Mouse (Mus musculus): ENCODE measurements around the gene Olfr512. TPM values are rescaled to one million over a fixed set of nuclear protein-coding genes. Genes with fewer than 3 reads are reported as not detected.

The Olfr512 gene
- polyA plus RNA-seq (2015; fragmentation: Nextera tagmentation; extraction: Ambion mirVana), result not detected in 2 replicates

GRCm38 (mm10) chr7:108713020-108713419 lies at the start of gene Olfr512:
Gene Olfr512 (plus strand): TSS chr7:108713320.
- H3K4me1 ChIP-seq (ENCODE audit: insufficient read depth, low read depth, low read length), result no peaks in the 10 kb centered on the region
- H3K27me3 ChIP-seq (replicated peaks; ENCODE audit: insufficient read depth, low read length), result no peaks in the 10 kb centered on the region
- no peaks in the 10 kb centered on the region for H3K9me3 ChIP-seq (ENCODE audit: low read length)
- H3K9ac ChIP-seq (replicated peaks; ENCODE audit: low read depth), result no peak within 1 kb of the TSS
- TF ChIP-seq EP300 (IDR thresholded peaks at IDR 0.05) (no peak), CTCF (IDR thresholded peaks at IDR 0.05) (no peak)
- no peaks in the 10 kb centered on the region for H3K36me3 ChIP-seq (ENCODE audit: insufficient read depth, low read length)
- ATAC-seq (no peak), DNase-seq (ENCODE audit: low spot score) (no peak)
- H3K4me2 ChIP-seq (replicated peaks; ENCODE audit: low read depth, low read length), result no peak within 1 kb of the TSS
- H3K27ac ChIP-seq (ENCODE audit: low read length), result no peak within 1 kb of the TSS
- H3K4me3 ChIP-seq (ENCODE audit: low read depth, low read length), result no peak within 1 kb of the TSS

DNA sequence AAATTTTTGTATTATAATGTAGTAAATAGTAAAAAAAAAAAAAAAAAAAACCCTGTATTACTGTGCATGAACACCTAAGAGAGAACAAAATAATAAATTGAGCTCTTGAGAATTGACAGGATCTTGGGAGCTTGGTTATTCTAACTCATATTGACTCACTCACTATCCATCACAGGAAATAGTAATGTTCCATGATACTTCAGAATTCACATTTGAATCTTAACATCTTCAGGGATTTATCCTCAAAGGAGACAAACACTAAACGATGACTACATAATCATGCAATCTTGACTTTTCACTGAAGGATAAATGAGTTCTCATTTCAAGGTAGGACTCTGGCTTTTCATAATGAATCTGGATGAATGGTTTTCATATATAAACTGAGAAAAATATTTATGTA lies 47.0 kb upstream of the Olfr512 start, which contains the start of gene Olfr510:
TSS of gene Olfr510 (plus strand) at position 301 of the 400 bp plus-strand sequence.
- TF ChIP-seq CTCF (IDR thresholded peaks at IDR 0.05) (no peak), EP300 (IDR thresholded peaks at IDR 0.05) (no peak)
- Histone ChIP-seq H3K4me1 (ENCODE audit: insufficient read depth, low read depth, low read length) (no peaks in the 10 kb centered on the region), H3K4me3 (ENCODE audit: low read depth, low read length) (no peak within 1 kb of the TSS), H3K4me2 (replicated peaks; ENCODE audit: low read depth, low read length) (no peak within 1 kb of the TSS), H3K27ac (ENCODE audit: low read length) (no peak within 1 kb of the TSS), H3K27me3 (replicated peaks; ENCODE audit: insufficient read depth, low read length) (no peaks in the 10 kb centered on the region), H3K36me3 (ENCODE audit: insufficient read depth, low read length) (no peaks in the 10 kb centered on the region), H3K9me3 (ENCODE audit: low read length) (no peaks in the 10 kb centered on the region), H3K9ac (replicated peaks; ENCODE audit: low read depth) (no peak within 1 kb of the TSS)
- DNase-seq (ENCODE audit: low spot score), result no peak
- 88% methylated on average over 1 of the region's 1 CpGs for WGBS
- ATAC-seq, result no peak

DNA sequence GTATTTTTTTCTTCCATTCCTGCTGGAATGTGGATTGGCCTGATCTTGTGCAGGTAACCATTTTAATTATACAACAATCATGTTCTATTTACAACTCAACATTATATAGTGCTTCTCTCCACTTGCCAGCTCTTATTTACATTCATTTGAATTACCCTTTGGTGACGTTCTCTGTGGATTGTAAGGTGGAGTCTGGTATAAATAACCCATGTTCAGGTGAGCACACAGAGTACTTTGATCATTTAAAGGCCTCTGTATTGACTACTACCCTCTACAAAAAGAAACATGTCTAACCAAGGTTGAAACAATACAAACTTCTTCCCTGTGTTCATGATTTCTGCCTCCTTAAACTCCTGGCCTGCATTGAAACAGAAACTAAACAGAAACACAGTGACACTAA lies 42.1 kb upstream of the Olfr512 start:
- Histone ChIP-seq H3K9ac (replicated peaks; ENCODE audit: low read depth) (no peak overlapping the region), H3K27me3 (replicated peaks; ENCODE audit: insufficient read depth, low read length) (no peaks in the 10 kb centered on the region), H3K36me3 (ENCODE audit: insufficient read depth, low read length) (no peaks in the 10 kb centered on the region), H3K4me1 (ENCODE audit: insufficient read depth, low read depth, low read length) (no peaks in the 10 kb centered on the region), H3K27ac (ENCODE audit: low read length) (no peak overlapping the region), H3K4me2 (replicated peaks; ENCODE audit: low read depth, low read length) (no peak overlapping the region), H3K9me3 (ENCODE audit: low read length) (no peaks in the 10 kb centered on the region), H3K4me3 (ENCODE audit: low read depth, low read length) (no peak overlapping the region)
- WGBS, result 48% methylated on average over 1 of the region's 1 CpGs
- ATAC-seq (no peak), DNase-seq (ENCODE audit: low spot score) (no peak)
- TF ChIP-seq EP300 (IDR thresholded peaks at IDR 0.05) (no peak), CTCF (IDR thresholded peaks at IDR 0.05) (no peak)

GRCm38 (mm10) chr7:108678886-108679285 lies 34.2 kb upstream of the Olfr512 start:
- 74% methylated on average over 4 of the region's 4 CpGs for WGBS
- Histone ChIP-seq H3K36me3 (ENCODE audit: insufficient read depth, low read length) (no peaks in the 10 kb centered on the region), H3K9me3 (ENCODE audit: low read length) (no peaks in the 10 kb centered on the region; the same call in 1 of the 2 replicates), H3K9ac (replicated peaks; ENCODE audit: low read depth) (no peak overlapping the region), H3K4me2 (replicated peaks; ENCODE audit: low read depth, low read length) (no peak overlapping the region), H3K27me3 (replicated peaks; ENCODE audit: insufficient read depth, low read length) (no peaks in the 10 kb centered on the region), H3K27ac (ENCODE audit: low read length) (no peak overlapping the region), H3K4me3 (ENCODE audit: low read depth, low read length) (no peak overlapping the region), H3K4me1 (ENCODE audit: insufficient read depth, low read depth, low read length) (no peaks in the 10 kb centered on the region)
- DNase-seq (ENCODE audit: low spot score) (no peak), ATAC-seq (no peak)
- TF ChIP-seq CTCF (IDR thresholded peaks at IDR 0.05), result no peak
- no peak for TF ChIP-seq EP300 (IDR thresholded peaks at IDR 0.05)

GRCm38 (mm10) chr7:108750673-108751072 lies 37.6 kb downstream of the Olfr512 start, which contains the start of gene Olfr513:
Gene Olfr513 (plus strand): TSS chr7:108750973.
- no peaks in the 10 kb centered on the region for H3K9me3 ChIP-seq (ENCODE audit: low read length)
- H3K4me2 ChIP-seq (replicated peaks; ENCODE audit: low read depth, low read length), result no peak within 1 kb of the TSS
- H3K4me1 ChIP-seq (ENCODE audit: insufficient read depth, low read depth, low read length), result no peaks in the 10 kb centered on the region
- no peak within 1 kb of the TSS for H3K27ac ChIP-seq (ENCODE audit: low read length)
- TF ChIP-seq EP300 (IDR thresholded peaks at IDR 0.05), result no peak
- TF ChIP-seq CTCF (IDR thresholded peaks at IDR 0.05), result no peak
- H3K4me3 ChIP-seq (ENCODE audit: low read depth, low read length), result no peak within 1 kb of the TSS
- no peaks in the 10 kb centered on the region for H3K36me3 ChIP-seq (ENCODE audit: insufficient read depth, low read length)
- no peak for ATAC-seq
- 46% methylated on average over 1 of the region's 1 CpGs for WGBS
- no peaks in the 10 kb centered on the region for H3K27me3 ChIP-seq (replicated peaks; ENCODE audit: insufficient read depth, low read length)
- H3K9ac ChIP-seq (replicated peaks; ENCODE audit: low read depth), result no peak within 1 kb of the TSS
- DNase-seq (ENCODE audit: low spot score), result no peak

DNA sequence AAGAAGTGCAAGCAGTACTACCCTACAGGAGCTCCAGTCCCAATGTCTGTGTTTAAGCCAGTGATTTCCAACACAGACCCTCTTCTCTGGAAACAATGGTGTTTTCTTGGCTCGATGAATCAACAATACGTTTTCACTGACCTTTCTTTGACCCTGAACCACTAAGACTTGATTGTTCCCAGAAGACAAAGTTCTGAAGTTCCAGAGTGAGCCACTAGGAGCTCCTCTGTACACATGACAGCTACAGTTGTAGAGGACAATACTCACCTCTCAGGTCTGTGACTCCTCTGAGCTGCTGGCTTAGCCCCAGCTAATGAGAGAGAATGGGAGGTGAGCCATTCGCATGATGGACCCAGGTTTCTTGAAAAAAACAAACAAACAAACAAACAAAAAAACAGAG lies 47.3 kb downstream of the Olfr512 start:
- Histone ChIP-seq H3K4me3 (ENCODE audit: low read depth, low read length) (no peak overlapping the region), H3K9ac (replicated peaks; ENCODE audit: low read depth) (no peak overlapping the region), H3K4me2 (replicated peaks; ENCODE audit: low read depth, low read length) (no peak overlapping the region), H3K36me3 (ENCODE audit: insufficient read depth, low read length) (no peaks in the 10 kb centered on the region), H3K4me1 (ENCODE audit: insufficient read depth, low read depth, low read length) (no peaks in the 10 kb centered on the region), H3K9me3 (ENCODE audit: low read length) (no peaks in the 10 kb centered on the region), H3K27me3 (replicated peaks; ENCODE audit: insufficient read depth, low read length) (no peaks in the 10 kb centered on the region), H3K27ac (ENCODE audit: low read length) (no peak overlapping the region)
- TF ChIP-seq EP300 (IDR thresholded peaks at IDR 0.05), result no peak
- TF ChIP-seq CTCF (IDR thresholded peaks at IDR 0.05), result no peak
- WGBS, result 19% methylated on average over 3 of the region's 3 CpGs
- DNase-seq (ENCODE audit: low spot score) (no peak), ATAC-seq (no peak)

Other genes starting within 250 kb of the Olfr512 start
- gene Olfr498, start 248.0 kb upstream of the Olfr512 start, polyA plus RNA-seq (2015; fragmentation: Nextera tagmentation; extraction: Ambion mirVana), result not detected in 2 replicates
- gene Olfr502, start 188.3 kb upstream of the Olfr512 start, polyA plus RNA-seq (2015; fragmentation: Nextera tagmentation; extraction: Ambion mirVana), result not detected in 2 replicates
- gene Olfr503, start 168.8 kb upstream of the Olfr512 start, polyA plus RNA-seq (2015; fragmentation: Nextera tagmentation; extraction: Ambion mirVana), result not detected in 2 replicates
- gene Olfr504, start 147.5 kb upstream of the Olfr512 start, polyA plus RNA-seq (2015; fragmentation: Nextera tagmentation; extraction: Ambion mirVana), result not detected in 2 replicates
- not detected in 2 replicates for gene Olfr506, start 102.5 kb upstream of the Olfr512 start, polyA plus RNA-seq (2015; fragmentation: Nextera tagmentation; extraction: Ambion mirVana)
- not detected in 2 replicates for gene Olfr507, start 91.5 kb upstream of the Olfr512 start, polyA plus RNA-seq (2015; fragmentation: Nextera tagmentation; extraction: Ambion mirVana)
- gene Olfr508, start 83.3 kb upstream of the Olfr512 start, polyA plus RNA-seq (2015; fragmentation: Nextera tagmentation; extraction: Ambion mirVana), result not detected in 2 replicates
- not detected in 2 replicates for gene Olfr509, start 61.4 kb upstream of the Olfr512 start, polyA plus RNA-seq (2015; fragmentation: Nextera tagmentation; extraction: Ambion mirVana)
- gene Olfr510, start 46.9 kb upstream of the Olfr512 start, polyA plus RNA-seq (2015; fragmentation: Nextera tagmentation; extraction: Ambion mirVana), result not detected in 2 replicates
- not detected in 2 replicates for gene Olfr513, start 37.7 kb downstream of the Olfr512 start, polyA plus RNA-seq (2015; fragmentation: Nextera tagmentation; extraction: Ambion mirVana)
- gene Olfr514, start 112.7 kb downstream of the Olfr512 start, polyA plus RNA-seq (2015; fragmentation: Nextera tagmentation; extraction: Ambion mirVana), result not detected in 2 replicates
- not detected in 2 replicates for gene Olfr516, start 137.2 kb downstream of the Olfr512 start, polyA plus RNA-seq (2015; fragmentation: Nextera tagmentation; extraction: Ambion mirVana)
- gene Olfr517, start 159.1 kb downstream of the Olfr512 start, polyA plus RNA-seq (2015; fragmentation: Nextera tagmentation; extraction: Ambion mirVana), result not detected in 2 replicates
- gene Olfr518, start 171.7 kb downstream of the Olfr512 start, polyA plus RNA-seq (2015; fragmentation: Nextera tagmentation; extraction: Ambion mirVana), result not detected in 2 replicates
- gene Olfr519, start 181.1 kb downstream of the Olfr512 start, polyA plus RNA-seq (2015; fragmentation: Nextera tagmentation; extraction: Ambion mirVana), result not detected in 2 replicates
- gene Nlrp10, start 216.9 kb downstream of the Olfr512 start, polyA plus RNA-seq (2015; fragmentation: Nextera tagmentation; extraction: Ambion mirVana), result 0.27 and 0.31 TPM in 2 replicates
- 80.1 and 83.6 TPM in 2 replicates for gene Eif3f, start 221.1 kb downstream of the Olfr512 start, polyA plus RNA-seq (2015; fragmentation: Nextera tagmentation; extraction: Ambion mirVana)
- gene Tub, start 237.0 kb downstream of the Olfr512 start, polyA plus RNA-seq (2015; fragmentation: Nextera tagmentation; extraction: Ambion mirVana), result 0.29 and 0.38 TPM in 2 replicates

All from lung, postnatal 0 days (tissue).